Mouse (Mus musculus): Measurements from ENCODE around the gene Mark3. TPM values are rescaled to one million over a fixed set of nuclear protein-coding genes. Genes with fewer than 3 reads are reported as not detected.
A peak's percentile ranks its signal among the peaks of the same experiment; 100 is the strongest.

Mark3 gene
- polyA plus RNA-seq, 1 experiment from 2014 or later, result 26.4 TPM

DNA sequence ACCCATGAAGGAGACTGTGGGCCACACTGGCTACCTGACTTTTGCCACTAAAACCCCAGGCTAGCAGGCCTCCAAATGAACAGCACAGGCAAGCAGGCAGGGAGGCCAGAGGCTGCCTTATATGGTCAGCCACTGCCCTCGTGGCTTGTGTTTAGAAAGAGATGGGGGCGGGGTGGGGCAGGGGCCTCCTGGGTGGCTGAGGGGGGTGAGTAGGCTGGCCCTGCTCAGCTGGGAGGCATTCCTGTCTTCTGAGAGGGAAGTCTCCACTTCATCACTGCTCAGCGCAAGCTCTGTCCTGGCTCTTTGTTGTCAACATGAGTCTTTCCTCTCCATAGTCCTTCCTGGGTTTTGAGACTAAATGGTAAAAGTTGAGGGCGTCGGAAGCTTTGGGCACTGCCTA lies 108.5 kb downstream of the Mark3 start:
- Histone ChIP-seq H3K27ac (ENCODE audit: low read depth, low read length) (no peak overlapping the region), H3K4me3 (ENCODE audit: low read length) (no peak overlapping the region), H3K9ac (ENCODE audit: low read depth, low read length) (no peak overlapping the region), H3K4me1 (ENCODE audit: control insufficient read depth, insufficient read depth, low read depth, low read length) (peaks cover 24% of the 10 kb centered on the region), H3K36me3 (ENCODE audit: control insufficient read depth, insufficient read depth, low read length) (no peaks in the 10 kb centered on the region), H3K9me3 (ENCODE audit: control insufficient read depth, low read length) (no peaks in the 10 kb centered on the region), H3K4me2 (ENCODE audit: low read length) (no peak overlapping the region), H3K27me3 (replicated peaks; ENCODE audit: control insufficient read depth, insufficient read depth, low read length) (no peaks in the 10 kb centered on the region)
- ATAC-seq, result no peak
- 63% methylated on average over 5 of the region's 5 CpGs for WGBS

GRCm38 (mm10) chr12:111686390-111686789 lies 112.1 kb downstream of the Mark3 start:
- Histone ChIP-seq H3K9ac (ENCODE audit: low read depth, low read length) (no peak overlapping the region), H3K36me3 (ENCODE audit: control insufficient read depth, insufficient read depth, low read length) (no peaks in the 10 kb centered on the region), H3K27ac (ENCODE audit: low read depth, low read length) (peak overlapping the region; percentile 88), H3K4me1 (ENCODE audit: control insufficient read depth, insufficient read depth, low read depth, low read length) (peaks cover 27% of the 10 kb centered on the region), H3K4me2 (ENCODE audit: low read length) (no peak overlapping the region), H3K9me3 (ENCODE audit: control insufficient read depth, low read length) (no peaks in the 10 kb centered on the region), H3K4me3 (ENCODE audit: low read length) (no peak overlapping the region), H3K27me3 (replicated peaks; ENCODE audit: control insufficient read depth, insufficient read depth, low read length) (no peaks in the 10 kb centered on the region)
- WGBS, result 95% methylated on average over 4 of the region's 4 CpGs
- no peak for ATAC-seq

DNA sequence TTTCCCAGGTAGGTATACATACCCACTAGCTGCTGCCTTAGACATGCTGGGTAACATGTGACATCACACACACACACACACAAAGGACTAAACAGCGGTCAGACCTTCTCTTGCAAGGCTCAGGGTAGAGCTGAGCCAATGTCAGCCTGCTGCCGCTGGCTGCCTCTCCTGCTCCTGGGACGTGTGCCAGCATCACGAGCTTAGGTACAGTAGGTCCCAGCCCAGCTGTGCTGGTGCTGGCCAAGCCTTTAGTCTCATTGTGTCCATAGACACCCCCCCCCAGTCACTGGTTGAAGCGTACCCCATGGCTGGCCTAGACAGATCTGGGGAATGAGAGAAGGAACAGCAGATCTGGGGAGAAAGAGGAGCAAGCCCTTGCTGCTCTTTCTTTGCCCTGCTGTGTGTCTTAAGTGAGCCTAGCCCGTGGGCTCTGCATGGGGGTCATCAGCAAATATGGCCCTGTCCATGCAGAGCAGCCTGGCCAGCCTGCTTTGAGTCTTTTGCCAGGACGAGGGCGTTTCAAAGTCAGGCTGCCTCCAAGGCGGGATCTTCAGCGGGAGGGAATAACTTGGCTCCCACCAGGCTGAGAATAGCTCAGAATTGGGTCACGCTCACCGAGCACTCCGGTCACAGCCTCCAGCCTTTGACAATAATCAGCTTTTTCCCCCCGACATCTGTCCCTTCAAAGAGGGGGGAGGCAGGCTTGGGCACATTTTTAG lies 113.2 kb downstream of the Mark3 start:
- peak overlapping the region; percentile 47 for H3K9ac ChIP-seq (ENCODE audit: low read depth, low read length)
- no peaks in the 10 kb centered on the region for H3K9me3 ChIP-seq (ENCODE audit: control insufficient read depth, low read length)
- H3K36me3 ChIP-seq (ENCODE audit: control insufficient read depth, insufficient read depth, low read length), result no peaks in the 10 kb centered on the region
- peak; percentile 62 for ATAC-seq
- no peak overlapping the region for H3K4me3 ChIP-seq (ENCODE audit: low read length)
- H3K4me1 ChIP-seq (ENCODE audit: control insufficient read depth, insufficient read depth, low read depth, low read length), result peaks cover 34% of the 10 kb centered on the region
- H3K27me3 ChIP-seq (replicated peaks; ENCODE audit: control insufficient read depth, insufficient read depth, low read length), result no peaks in the 10 kb centered on the region
- peak overlapping the region; percentile 88 for H3K27ac ChIP-seq (ENCODE audit: low read depth, low read length)
- 9% methylated on average over 14 of the region's 14 CpGs for WGBS
- H3K4me2 ChIP-seq (ENCODE audit: low read length), result peak overlapping the region; percentile 0; the same call in 1 of the 2 replicates

- peak overlapping the region; percentile 18; the same call in 1 of the 2 replicates for H3K9ac ChIP-seq (ENCODE audit: low read depth, low read length)
- H3K27ac ChIP-seq (ENCODE audit: low read depth, low read length), result peak overlapping the region; percentile 88
- 23% methylated on average over 2 of the region's 2 CpGs for WGBS
- ATAC-seq, result no peak
- peaks cover 40% of the 10 kb centered on the region for H3K4me1 ChIP-seq (ENCODE audit: control insufficient read depth, insufficient read depth, low read depth, low read length)
- H3K36me3 ChIP-seq (ENCODE audit: control insufficient read depth, insufficient read depth, low read length), result no peaks in the 10 kb centered on the region
- H3K4me3 ChIP-seq (ENCODE audit: low read length), result no peak overlapping the region
- H3K9me3 ChIP-seq (ENCODE audit: control insufficient read depth, low read length), result no peaks in the 10 kb centered on the region
- no peak overlapping the region; the same call in 1 of the 2 replicates for H3K4me2 ChIP-seq (ENCODE audit: low read length)
- H3K27me3 ChIP-seq (replicated peaks; ENCODE audit: control insufficient read depth, insufficient read depth, low read length), result no peaks in the 10 kb centered on the region
Measured at GRCm38 (mm10) chr12:111688069-111688428, 113.7 kb downstream of the Mark3 start.

DNA sequence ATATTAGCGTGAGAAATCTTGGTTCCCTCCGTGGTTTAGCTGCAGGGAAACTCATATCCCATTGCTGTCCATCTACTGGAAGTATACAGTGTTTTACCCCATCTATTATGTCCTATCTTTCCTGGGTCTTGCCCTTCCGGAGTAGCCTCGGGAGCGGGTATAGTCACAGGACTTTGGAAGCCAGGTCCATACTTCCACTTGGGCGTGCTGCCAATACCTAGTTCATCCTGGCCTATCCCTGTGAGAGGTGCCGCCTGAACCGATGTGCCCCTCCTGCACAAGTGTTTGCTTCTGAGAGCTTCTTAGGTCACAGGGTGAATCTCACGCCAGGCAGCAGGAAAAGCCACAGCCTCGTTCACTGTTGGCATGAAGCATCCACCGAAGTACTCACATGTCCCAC lies 115.1 kb downstream of the Mark3 start:
- Histone ChIP-seq H3K4me2 (ENCODE audit: low read length) (no peak overlapping the region), H3K36me3 (ENCODE audit: control insufficient read depth, insufficient read depth, low read length) (no peaks in the 10 kb centered on the region), H3K4me1 (ENCODE audit: control insufficient read depth, insufficient read depth, low read depth, low read length) (peaks cover 54% of the 10 kb centered on the region), H3K9me3 (ENCODE audit: control insufficient read depth, low read length) (no peaks in the 10 kb centered on the region), H3K27ac (ENCODE audit: low read depth, low read length) (no peak overlapping the region; the same call in 1 of the 2 replicates), H3K9ac (ENCODE audit: low read depth, low read length) (no peak overlapping the region), H3K27me3 (replicated peaks; ENCODE audit: control insufficient read depth, insufficient read depth, low read length) (no peaks in the 10 kb centered on the region), H3K4me3 (ENCODE audit: low read length) (no peak overlapping the region)
- no peak for ATAC-seq
- 76% methylated on average over 11 of the region's 11 CpGs for WGBS

DNA sequence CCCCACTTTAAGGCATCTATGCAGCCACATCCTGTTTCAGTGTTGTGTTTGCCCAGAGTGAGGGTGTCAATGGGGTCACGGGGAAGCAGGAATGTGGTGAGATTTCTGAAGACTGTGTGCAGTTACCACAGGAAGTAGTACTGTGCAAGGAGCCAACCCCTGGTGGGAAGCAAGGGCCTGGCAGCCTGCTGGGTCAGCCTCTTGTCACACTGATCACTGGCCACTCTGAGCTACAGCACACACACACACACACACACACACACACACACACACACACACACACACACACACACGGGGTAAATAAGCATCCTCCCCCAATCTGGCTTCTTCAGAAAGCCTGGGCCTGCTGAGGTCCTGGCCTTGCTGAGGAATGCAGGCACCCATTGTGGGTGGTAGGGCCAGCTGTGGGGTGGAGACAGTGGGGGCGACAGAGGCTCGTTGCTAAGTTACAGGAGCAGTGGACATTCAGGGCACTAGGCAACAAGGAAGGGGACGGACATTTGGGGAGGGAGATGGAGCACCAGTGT lies 117.1 kb downstream of the Mark3 start:
- H3K27ac ChIP-seq (ENCODE audit: low read depth, low read length), result peak overlapping the region; percentile 83
- peaks cover 71% of the 10 kb centered on the region for H3K4me1 ChIP-seq (ENCODE audit: control insufficient read depth, insufficient read depth, low read depth, low read length)
- no peak overlapping the region for H3K9ac ChIP-seq (ENCODE audit: low read depth, low read length)
- H3K9me3 ChIP-seq (ENCODE audit: control insufficient read depth, low read length), result no peaks in the 10 kb centered on the region
- ATAC-seq, result peak; percentile 53
- 9% methylated on average over 5 of the region's 5 CpGs for WGBS
- no peaks in the 10 kb centered on the region for H3K36me3 ChIP-seq (ENCODE audit: control insufficient read depth, insufficient read depth, low read length)
- no peaks in the 10 kb centered on the region for H3K27me3 ChIP-seq (replicated peaks; ENCODE audit: control insufficient read depth, insufficient read depth, low read length)
- no peak overlapping the region for H3K4me3 ChIP-seq (ENCODE audit: low read length)
- no peak overlapping the region for H3K4me2 ChIP-seq (ENCODE audit: low read length)

- Histone ChIP-seq H3K27me3 (replicated peaks; ENCODE audit: control insufficient read depth, insufficient read depth, low read length) (no peaks in the 10 kb centered on the region), H3K36me3 (ENCODE audit: control insufficient read depth, insufficient read depth, low read length) (no peaks in the 10 kb centered on the region), H3K4me1 (ENCODE audit: control insufficient read depth, insufficient read depth, low read depth, low read length) (peaks cover 58% of the 10 kb centered on the region), H3K9me3 (ENCODE audit: control insufficient read depth, low read length) (no peaks in the 10 kb centered on the region), H3K9ac (ENCODE audit: low read depth, low read length) (peak overlapping the region; percentile 27; the same call in 1 of the 2 replicates), H3K27ac (ENCODE audit: low read depth, low read length) (peak overlapping the region; percentile 83), H3K4me3 (ENCODE audit: low read length) (no peak overlapping the region), H3K4me2 (ENCODE audit: low read length) (no peak overlapping the region)
- WGBS, result 55% methylated on average over 5 of the region's 5 CpGs
- no peak for ATAC-seq
Measured at GRCm38 (mm10) chr12:111692899-111693298, 118.6 kb downstream of the Mark3 start.

- Histone ChIP-seq H3K4me3 (ENCODE audit: low read length) (no peak overlapping the region), H3K4me1 (ENCODE audit: control insufficient read depth, insufficient read depth, low read depth, low read length) (peaks cover 53% of the 10 kb centered on the region), H3K27ac (ENCODE audit: low read depth, low read length) (peak overlapping the region; percentile 83), H3K4me2 (ENCODE audit: low read length) (peak overlapping the region; percentile 34), H3K9ac (ENCODE audit: low read depth, low read length) (peak overlapping the region; percentile 39), H3K9me3 (ENCODE audit: control insufficient read depth, low read length) (no peaks in the 10 kb centered on the region), H3K36me3 (ENCODE audit: control insufficient read depth, insufficient read depth, low read length) (no peaks in the 10 kb centered on the region), H3K27me3 (replicated peaks; ENCODE audit: control insufficient read depth, insufficient read depth, low read length) (no peaks in the 10 kb centered on the region)
- ATAC-seq, result peak; percentile 81
- 7% methylated on average over 18 of the region's 18 CpGs for WGBS
Measured at GRCm38 (mm10) chr12:111693341-111694270, 119.3 kb downstream of the Mark3 start.

- ATAC-seq, result peak; percentile 65
Measured at GRCm38 (mm10) chr12:111694271-111694781, 120.0 kb downstream of the Mark3 start.

More at GRCm38 (mm10) chr12:111694271-111694781, 120.0 kb downstream of the Mark3 start:
- no peaks in the 10 kb centered on the region for H3K36me3 ChIP-seq (ENCODE audit: control insufficient read depth, insufficient read depth, low read length)
- WGBS, result 4% methylated on average over 12 of the region's 12 CpGs
- H3K4me1 ChIP-seq (ENCODE audit: control insufficient read depth, insufficient read depth, low read depth, low read length), result peaks cover 53% of the 10 kb centered on the region
- peak overlapping the region; percentile 54 for H3K9ac ChIP-seq (ENCODE audit: low read depth, low read length)
- no peaks in the 10 kb centered on the region for H3K9me3 ChIP-seq (ENCODE audit: control insufficient read depth, low read length)
- peak overlapping the region; percentile 83 for H3K27ac ChIP-seq (ENCODE audit: low read depth, low read length)
- no peaks in the 10 kb centered on the region for H3K27me3 ChIP-seq (replicated peaks; ENCODE audit: control insufficient read depth, insufficient read depth, low read length)
- H3K4me2 ChIP-seq (ENCODE audit: low read length), result peak overlapping the region; percentile 34
- no peak overlapping the region for H3K4me3 ChIP-seq (ENCODE audit: low read length)

All from hindbrain, embryonic 16.5 days (tissue).